In genomic region chr3:30548928-30549327, GRCm38 (mm10) we compare ENCODE assay signal across 18 mouse cellular contexts. TPM values are rescaled to one million over a fixed set of nuclear protein-coding genes. Genes with fewer than 3 reads are reported as not detected.
DNase-seq lines count a peak whose midpoint lies in the region; ATAC-seq and TF ChIP-seq lines count a peak whose summit lies in the region.
"Had no signal": no experiment of that assay in that cellular context is flagged by ENCODE, and none has a peak within 500 bp of the region (broad histone marks: within the 10 kb centered on the region; RNA-seq: fewer than 3 reads in every experiment).

No protein-coding gene starts in this region.

- no peak overlapping the region for H3K4me2 ChIP-seq in kidney, postnatal 0 days (ENCODE audit: low read length)
- no peak overlapping the region for H3K4me2 ChIP-seq in limb, embryonic 14.5 days (replicated peaks; ENCODE audit: low read depth, low read length, severe bottlenecking)
- H3K4me2 ChIP-seq: embryonic facial prominence, embryonic 13.5 days; hindbrain, embryonic 12.5 days; midbrain, embryonic 12.5 days had no signal

- no peak for TF ChIP-seq POLR2A in limb, embryonic 14.5 days (IDR thresholded peaks at IDR 0.05; ENCODE audit: borderline replicate concordance, extremely low read depth, insufficient read depth, insufficient read length)

- peak; percentile 73 for ATAC-seq in frontal cortex, adult (ENCODE audit: low TSS enrichment)
- no peak for ATAC-seq in kidney, postnatal 0 days (replicated peaks; ENCODE audit: low FRiP score, low read depth)
- ATAC-seq in limb, embryonic 14.5 days (ENCODE audit: low FRiP score, low read depth), result peak; percentile 58; the same call in 1 of the 2 replicates
- ATAC-seq: activated CD4-positive, CD25-positive, alpha-beta regulatory T cell, adult 4 months had no signal

- H3K36me3 ChIP-seq in kidney, postnatal 0 days (ENCODE audit: insufficient read depth, low read length), result no peaks in the 10 kb centered on the region
- H3K36me3 ChIP-seq in limb, embryonic 14.5 days (ENCODE audit: control insufficient read depth, insufficient read depth, low read length), result no peaks in the 10 kb centered on the region
- H3K36me3 ChIP-seq: embryonic facial prominence, embryonic 13.5 days; forebrain, embryonic 10.5 days; hindbrain, embryonic 12.5 days; midbrain, embryonic 12.5 days had no signal

- no peak for TF ChIP-seq CTCF in kidney, postnatal 0 days (IDR thresholded peaks at IDR 0.05; ENCODE audit: low read depth)

- H3K27ac ChIP-seq in kidney, postnatal 0 days, result no peak overlapping the region
- H3K27ac ChIP-seq in limb, embryonic 14.5 days (replicated peaks; ENCODE audit: low read depth, low read length), result no peak overlapping the region
- H3K27ac ChIP-seq: embryonic facial prominence, embryonic 13.5 days; forebrain, embryonic 10.5 days; hindbrain, embryonic 12.5 days; midbrain, embryonic 12.5 days had no signal

- no peaks in the 10 kb centered on the region for H3K27me3 ChIP-seq in kidney, postnatal 0 days (ENCODE audit: insufficient read depth, low read length)
- no peaks in the 10 kb centered on the region for H3K27me3 ChIP-seq in limb, embryonic 14.5 days (ENCODE audit: control insufficient read depth, insufficient read depth, low read length)
- H3K27me3 ChIP-seq: embryonic facial prominence, embryonic 13.5 days; hindbrain, embryonic 12.5 days had no signal

- 55% methylated on average over 7 of the region's 7 CpGs for WGBS in kidney, postnatal 0 days
- WGBS in limb, embryonic 14.5 days, result 38% methylated on average over 7 of the region's 7 CpGs

- no peak overlapping the region for H3K9ac ChIP-seq in kidney, postnatal 0 days (ENCODE audit: low read depth, low read length)
- H3K9ac ChIP-seq in limb, embryonic 14.5 days (ENCODE audit: low read depth, low read length, severe bottlenecking), result no peak overlapping the region
- H3K9ac ChIP-seq: embryonic facial prominence, embryonic 13.5 days; hindbrain, embryonic 12.5 days; midbrain, embryonic 12.5 days had no signal

- H3K4me3 ChIP-seq in kidney, postnatal 0 days (replicated peaks; ENCODE audit: low read depth, low read length), result no peak overlapping the region
- H3K4me3 ChIP-seq in limb, embryonic 14.5 days (replicated peaks; ENCODE audit: low read length), result no peak overlapping the region
- H3K4me3 ChIP-seq: embryonic facial prominence, embryonic 13.5 days; forebrain, embryonic 10.5 days; hindbrain, embryonic 12.5 days; midbrain, embryonic 12.5 days; myocyte had no signal

- no peaks in the 10 kb centered on the region for H3K9me3 ChIP-seq in kidney, postnatal 0 days (replicated peaks; ENCODE audit: low read length)
- no peaks in the 10 kb centered on the region for H3K9me3 ChIP-seq in limb, embryonic 14.5 days (ENCODE audit: control insufficient read depth, low read length)
- H3K9me3 ChIP-seq: embryonic facial prominence, embryonic 13.5 days; forebrain, embryonic 10.5 days; hindbrain, embryonic 12.5 days; midbrain, embryonic 12.5 days had no signal

- 0 out of 2 replicates have a peak, but pooled peaks cover 6% of the 10 kb centered on the region for H3K4me1 ChIP-seq in kidney, postnatal 0 days (replicated peaks; ENCODE audit: insufficient read depth, low read length)
- peaks cover 6% of the 10 kb centered on the region; the same call in 1 of the 2 replicates for H3K4me1 ChIP-seq in limb, embryonic 14.5 days (ENCODE audit: control insufficient read depth, insufficient read depth, low read length)
- H3K4me1 ChIP-seq: midbrain, embryonic 12.5 days had no signal

- no peak for DNase-seq in frontal cortex, postnatal 10 days (ENCODE audit: low spot score in 2 of 2)
- DNase-seq in kidney, postnatal 0 days (ENCODE audit: low spot score), result peak; percentile 12
- DNase-seq in kidney, postnatal 36 days, result no peak
- DNase-seq in lung, postnatal 10 days, result peak; percentile 9
- no peak for DNase-seq in lung, postnatal 25 days (ENCODE audit: low spot score)
- DNase-seq in limb, embryonic 14.5 days (ENCODE audit: low spot score), result peak; percentile 34
- no peak for DNase-seq in spleen, postnatal 4 days (ENCODE audit: low spot score in 2 of 2)
- DNase-seq: adrenal gland, postnatal 36 days; kidney, postnatal 14 days; thymus, adult 18-20 months had no signal

RNA-seq across cellular contexts. Expression of gene Mecom, which starts 1.1 kb away (rescaled TPM):
- polyA plus RNA-seq in kidney, postnatal 0 days (2015; fragmentation: Nextera tagmentation; extraction: Ambion mirVana), result 54.7 and 58.1 TPM in 2 replicates
- polyA plus RNA-seq in limb, embryonic 14.5 days (2012; rRNA removed), result 35.8 and 38.6 TPM in 2 replicates
- polyA plus RNA-seq in limb, embryonic 14.5 days (2014; fragmentation: Nextera tagmentation; extraction: Ambion mirVana), result 42.2 and 61.6 TPM in 2 replicates
- polyA plus RNA-seq: activated CD4-positive, CD25-positive, alpha-beta regulatory T cell, adult 4 months had no signal

RNA-seq across cellular contexts. Expression of gene Actrt3, which starts 50.8 kb away (rescaled TPM):
- not detected in 2 replicates for polyA plus RNA-seq in kidney, postnatal 0 days (2015; fragmentation: Nextera tagmentation; extraction: Ambion mirVana)
- polyA plus RNA-seq in limb, embryonic 14.5 days (2012; rRNA removed), result 0.11 TPM in 1 of 2 replicates, not detected in the other
- polyA plus RNA-seq in limb, embryonic 14.5 days (2014; fragmentation: Nextera tagmentation; extraction: Ambion mirVana), result 0.10 TPM in 1 of 2 replicates, not detected in the other
- polyA plus RNA-seq: hindbrain, embryonic 12.5 days; lung, embryonic 16.5 days; midbrain, embryonic 12.5 days; myocyte had no signal

RNA-seq across cellular contexts. Expression of gene Mynn, which starts 52.9 kb away (rescaled TPM):
- 28.7 and 30.8 TPM in 2 replicates for polyA plus RNA-seq in kidney, postnatal 0 days (2015; fragmentation: Nextera tagmentation; extraction: Ambion mirVana)
- polyA plus RNA-seq in limb, embryonic 14.5 days (2012; rRNA removed), result 22.3 TPM in 2 replicates
- 30.6 and 32.0 TPM in 2 replicates for polyA plus RNA-seq in limb, embryonic 14.5 days (2014; fragmentation: Nextera tagmentation; extraction: Ambion mirVana)

Comparison
In these comparisons a context has a peak if more than half of its experiments do, and no peak if none do; other contexts are left out.
1. DNase-seq: peak in kidney, postnatal 0 days (single experiment), lung, postnatal 10 days (single experiment) and limb, embryonic 14.5 days (single experiment); none in frontal cortex, postnatal 10 days (0 of 2), kidney, postnatal 36 days (0 of 2), lung, postnatal 25 days (single experiment) and spleen, postnatal 4 days (0 of 2).